Mouse (Mus musculus): ENCODE results near the gene Hap1.
"Not testable (repeated sequence)": the region's sequence is repeated elsewhere in the genome, so short reads cannot be mapped to it uniquely, and the experiment has no call there.

The Hap1 gene

DNA sequence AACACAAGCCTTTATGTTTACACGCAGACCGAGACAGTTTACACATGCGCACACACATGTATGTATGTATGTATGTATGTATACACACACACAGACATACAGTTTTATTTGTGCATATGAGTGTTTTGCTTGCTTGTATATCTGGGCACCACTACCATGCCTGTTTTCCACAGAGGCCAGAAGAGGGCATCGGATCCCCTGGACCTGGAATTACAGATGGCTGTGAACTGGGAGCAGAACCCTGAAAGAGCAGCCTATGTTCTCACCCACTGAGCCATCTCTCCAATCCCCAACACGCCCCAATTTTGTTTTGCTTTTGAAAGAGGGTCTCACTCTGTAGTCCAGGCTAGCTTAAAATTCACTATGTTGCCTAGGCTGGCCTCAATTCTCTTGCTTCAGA lies 1.5 kb upstream of the Hap1 start:
- no peak for DNase-seq (ENCODE audit: low read depth, low spot score)

DNA sequence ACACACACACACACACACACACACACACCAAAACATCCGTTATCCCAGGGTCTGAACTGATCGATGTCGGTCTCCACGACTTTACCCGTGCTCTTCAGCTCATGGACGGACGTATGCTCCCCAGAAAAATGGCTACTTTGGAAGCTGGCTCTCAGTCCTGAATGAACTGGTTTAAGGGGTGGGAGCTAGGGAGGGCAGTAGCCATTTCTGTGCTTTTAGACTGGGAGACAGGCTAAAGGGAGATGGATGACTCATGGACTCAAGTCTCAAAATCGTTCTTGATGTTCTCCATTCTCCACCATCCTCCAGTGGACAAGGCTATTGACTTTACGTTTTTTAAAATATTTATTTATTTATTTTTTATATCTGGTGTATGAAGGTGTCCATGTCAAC lies 887 bp upstream of the Hap1 start:
- DNase-seq (ENCODE audit: low read depth, low spot score), result no peak

DNA sequence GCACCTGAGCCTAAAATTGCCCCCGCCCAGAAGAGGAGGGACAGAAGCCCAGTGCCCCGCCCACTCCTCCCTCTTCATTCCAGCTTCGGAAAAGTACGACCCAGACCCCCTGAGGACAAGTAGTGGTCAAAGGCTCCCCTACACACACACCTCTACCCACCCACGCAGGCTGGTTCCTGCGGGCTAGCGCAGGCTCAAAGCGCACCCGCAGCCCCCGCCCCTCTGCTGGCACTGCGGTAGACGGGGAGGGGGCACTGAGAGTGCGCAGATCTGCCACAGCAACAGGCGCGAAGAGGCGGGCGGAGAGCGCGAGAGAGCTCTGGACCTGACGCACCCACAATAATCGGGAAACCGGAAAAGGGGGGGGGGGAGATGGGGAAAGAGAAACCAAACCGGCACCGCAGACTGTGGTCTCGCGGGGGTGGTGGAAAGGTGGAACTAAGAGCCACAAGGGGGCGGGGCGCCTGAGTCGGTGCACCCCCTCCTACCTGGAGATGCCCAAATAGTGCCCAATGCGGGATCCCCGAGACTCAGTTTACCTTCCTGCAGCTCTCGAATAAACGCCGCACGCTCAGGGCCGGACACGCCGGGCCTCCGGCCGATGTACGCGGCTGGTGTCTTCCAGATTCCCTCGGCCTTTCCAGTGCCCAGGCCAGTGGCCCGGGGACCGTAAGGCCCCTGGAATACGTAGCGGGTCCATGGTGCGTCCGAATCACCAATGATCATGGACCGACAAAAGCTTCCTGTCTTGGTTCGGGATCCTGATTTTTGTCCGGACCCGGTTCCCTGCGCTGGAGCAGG lies 577 bp downstream of the Hap1 start:
- no peak for DNase-seq (ENCODE audit: low read depth, low spot score)

DNA sequence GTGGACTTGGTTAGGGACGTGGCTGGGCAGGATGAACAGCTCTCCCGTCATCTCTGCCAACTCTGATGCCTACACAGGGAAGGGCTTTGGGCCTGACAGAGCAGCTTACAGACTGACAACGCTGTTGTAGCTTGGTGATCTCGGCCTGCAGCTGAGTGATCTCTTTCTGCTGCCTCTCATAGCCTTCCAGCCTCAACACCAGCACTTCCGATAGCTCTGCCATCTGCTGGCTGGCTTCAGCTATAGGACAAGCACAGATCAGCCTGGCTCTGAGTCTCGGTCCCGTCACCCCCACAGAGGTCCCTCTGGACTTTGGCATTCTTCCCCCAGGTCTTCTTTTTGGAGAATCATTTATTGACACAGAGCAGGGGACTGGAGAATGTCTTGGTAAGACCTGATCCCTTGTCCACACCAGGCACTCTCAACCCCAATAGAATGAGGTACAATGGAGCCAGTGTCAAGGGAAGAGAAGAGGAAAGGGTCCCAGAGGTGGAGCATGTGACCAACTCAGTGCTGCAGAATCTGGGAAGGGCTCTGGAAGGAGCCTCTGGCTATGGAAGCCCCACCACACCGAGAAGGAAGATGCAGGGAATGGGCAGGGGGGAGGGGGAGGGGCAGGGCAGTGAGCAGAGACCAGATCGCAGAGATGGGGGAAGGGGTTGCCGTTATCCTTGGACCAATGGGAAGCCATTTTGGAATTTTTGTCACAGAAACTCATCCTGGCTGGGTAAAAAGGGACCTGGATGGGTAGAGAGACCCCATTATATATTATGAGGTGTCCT lies 3.7 kb downstream of the Hap1 start:
- no peak for DNase-seq (ENCODE audit: low read depth, low spot score)

DNA sequence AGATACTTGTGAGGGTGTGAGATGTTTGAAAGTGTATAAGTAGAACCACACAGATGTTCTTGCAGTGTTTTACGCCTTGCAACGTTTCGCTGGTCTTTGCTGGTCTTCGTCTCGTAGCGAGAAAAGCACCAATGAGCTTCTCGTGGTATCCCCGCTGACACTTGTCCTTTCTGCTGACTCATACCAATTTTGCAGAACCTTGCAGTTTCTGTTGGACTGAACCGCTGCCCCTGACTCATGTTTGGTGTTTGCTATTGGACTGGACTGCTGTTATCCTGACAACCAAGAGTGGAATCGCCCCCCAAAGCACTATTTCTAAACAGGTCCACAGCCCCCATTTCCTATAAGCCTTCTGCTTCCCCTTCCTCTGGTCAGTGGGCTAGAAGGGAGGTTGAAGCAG lies 11.7 kb downstream of the Hap1 start:
- DNase-seq (ENCODE audit: low read depth, low spot score), result no peak

DNA sequence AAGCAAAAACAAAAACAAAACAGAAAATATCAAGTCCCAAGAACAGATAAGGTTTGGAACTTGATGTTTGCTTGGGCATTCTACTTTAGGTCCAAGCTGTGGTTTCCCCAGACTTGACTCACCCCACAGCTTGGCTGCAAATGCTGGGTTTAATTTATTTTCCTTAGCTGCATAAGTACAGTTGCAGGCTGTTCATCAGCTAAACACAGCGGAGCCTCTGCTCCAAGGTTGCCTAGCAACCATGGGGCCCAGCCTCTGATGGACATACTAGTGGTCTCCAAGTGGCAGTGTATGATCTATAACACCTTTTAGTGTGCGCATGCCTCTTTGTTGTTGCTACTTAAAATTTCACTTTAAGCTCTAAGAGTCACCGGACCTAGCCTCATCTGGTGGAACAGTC lies 20.2 kb downstream of the Hap1 start:
- DNase-seq (ENCODE audit: low read depth, low spot score), result peak; percentile 58

DNA sequence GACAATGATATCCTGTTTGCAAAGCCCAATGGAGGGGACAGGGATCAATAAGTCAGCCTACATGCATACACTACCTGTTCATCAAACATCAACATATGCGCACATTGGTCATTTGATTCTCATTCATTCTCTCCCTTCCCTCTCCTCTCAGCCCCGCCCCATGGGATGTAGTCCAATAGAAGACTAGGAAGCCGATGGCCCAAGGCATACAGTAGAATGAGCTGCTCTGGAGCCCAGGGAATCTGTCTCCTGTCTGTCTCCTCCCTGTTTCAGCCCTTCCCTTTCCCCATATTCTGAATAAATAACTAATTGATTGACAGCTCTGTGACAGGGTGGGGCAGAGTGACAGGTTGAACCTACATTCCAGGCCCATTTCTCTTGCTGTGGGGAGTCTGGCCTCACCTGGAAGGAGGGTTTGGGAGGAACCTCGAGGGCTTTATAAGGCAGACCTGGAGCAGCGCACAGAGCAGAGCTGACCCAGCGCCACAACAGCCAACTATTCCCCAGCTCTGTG lies 21.9 kb downstream of the Hap1 start, which contains the start of gene Gast:
Gast (plus strand) TSS at position 464 of the 514 bp plus-strand sequence.
- DNase-seq (ENCODE audit: low read depth, low spot score), result no peak

DNA sequence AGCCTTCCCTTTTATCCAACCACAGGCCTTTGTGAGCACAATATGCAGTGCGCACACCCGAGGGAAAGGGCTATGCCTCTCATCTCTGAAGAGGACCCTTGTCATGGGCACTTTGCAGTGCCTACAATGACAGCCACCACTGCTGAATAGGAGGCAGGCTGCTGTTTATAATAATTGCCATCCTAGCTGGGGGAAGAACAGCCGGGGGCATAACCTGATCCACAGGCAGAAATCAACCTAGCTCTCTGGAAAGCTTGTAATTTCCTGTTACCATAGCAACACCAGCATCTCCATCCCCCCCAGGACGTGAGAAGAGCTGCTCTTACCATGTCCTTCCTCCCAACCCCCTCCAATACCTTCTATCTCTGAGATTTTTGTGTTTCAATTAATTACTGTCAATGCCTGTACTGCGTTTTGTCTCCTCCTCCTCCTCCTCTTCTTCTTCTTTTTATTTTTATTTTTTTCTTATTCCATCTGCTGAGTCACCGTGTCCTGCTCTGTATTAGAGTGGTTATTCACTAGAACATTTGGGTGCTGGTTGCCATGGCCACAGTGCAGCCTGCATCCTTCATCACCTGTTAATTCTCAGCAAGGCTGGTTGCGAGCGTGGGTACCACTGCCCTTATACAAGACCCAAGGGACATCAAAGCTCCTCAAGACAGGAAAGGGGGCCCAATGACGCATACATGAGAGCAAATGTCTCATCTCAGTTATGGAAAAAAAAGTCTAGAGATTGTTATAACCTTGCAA lies 23.0 kb downstream of the Hap1 start:
- DNase-seq (ENCODE audit: low read depth, low spot score), result no peak

DNA sequence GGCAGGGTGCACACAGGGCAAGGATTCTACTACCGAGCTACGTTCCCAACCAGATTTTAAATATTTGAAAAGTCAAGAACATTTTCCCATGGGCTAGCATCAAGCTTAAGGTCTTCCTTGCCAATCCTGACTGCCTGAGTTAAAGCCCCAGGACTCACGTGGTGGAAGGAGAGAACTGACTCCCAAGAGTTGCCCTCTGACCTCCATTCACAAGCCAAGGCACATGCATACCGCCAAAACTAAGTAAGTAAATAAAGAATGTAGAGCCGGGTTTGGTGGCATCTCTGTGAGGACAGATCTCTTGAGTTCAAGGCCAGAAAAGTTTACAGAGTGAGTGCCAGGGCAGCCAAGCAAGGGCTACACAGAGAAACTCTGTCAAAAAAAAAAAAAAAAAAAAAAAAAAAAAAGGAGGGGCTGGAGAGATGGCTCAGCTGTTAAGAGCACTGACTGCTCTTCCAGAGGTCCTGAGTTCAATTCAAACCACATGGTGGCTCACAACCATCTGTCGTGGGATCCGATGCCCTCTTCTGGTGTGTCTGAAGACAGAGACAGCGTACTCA lies 25.0 kb downstream of the Hap1 start:
- DNase-seq (ENCODE audit: low read depth, low spot score), result not testable (repeated sequence)

DNA sequence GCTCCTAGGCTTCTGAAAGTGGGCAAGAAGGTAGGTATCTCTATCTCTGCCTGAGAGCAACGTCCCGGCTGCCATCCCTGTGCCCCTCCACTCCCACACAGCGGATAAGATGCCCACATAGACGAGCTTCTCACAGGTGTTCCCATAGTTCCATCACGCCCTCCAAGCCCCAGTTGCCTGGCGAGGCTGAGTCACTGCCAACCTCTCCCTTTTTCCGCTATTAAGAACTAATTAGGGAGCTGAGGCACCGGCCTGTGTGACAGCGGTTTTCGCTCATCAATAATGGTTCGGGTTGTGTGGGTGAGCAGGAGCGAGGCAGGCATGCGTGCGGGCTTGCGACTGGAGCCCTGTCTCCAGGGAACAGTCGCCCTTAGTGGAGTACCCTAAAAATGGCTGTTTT lies 25.7 kb downstream of the Hap1 start:
- no peak for DNase-seq (ENCODE audit: low read depth, low spot score)

DNA sequence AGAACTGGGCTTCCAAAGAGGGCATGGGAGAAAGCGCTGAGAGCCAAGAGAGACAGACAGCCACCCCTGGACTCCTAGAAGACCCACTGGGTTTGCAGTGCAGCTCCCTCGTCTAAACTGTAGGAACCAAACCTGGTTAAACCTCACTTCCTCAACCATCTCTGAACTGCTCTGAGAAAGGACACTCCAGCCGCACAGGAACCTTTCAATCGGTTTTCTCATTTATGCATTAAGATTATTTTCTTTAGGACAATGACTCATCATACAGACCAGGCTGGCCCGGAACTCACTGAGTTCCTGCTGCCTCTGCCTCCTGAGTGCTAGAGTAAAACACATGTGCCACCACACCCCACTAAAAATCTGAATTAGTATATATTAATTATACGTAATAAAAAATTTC lies 28.2 kb downstream of the Hap1 start:
- no peak for DNase-seq (ENCODE audit: low read depth, low spot score)

DNA sequence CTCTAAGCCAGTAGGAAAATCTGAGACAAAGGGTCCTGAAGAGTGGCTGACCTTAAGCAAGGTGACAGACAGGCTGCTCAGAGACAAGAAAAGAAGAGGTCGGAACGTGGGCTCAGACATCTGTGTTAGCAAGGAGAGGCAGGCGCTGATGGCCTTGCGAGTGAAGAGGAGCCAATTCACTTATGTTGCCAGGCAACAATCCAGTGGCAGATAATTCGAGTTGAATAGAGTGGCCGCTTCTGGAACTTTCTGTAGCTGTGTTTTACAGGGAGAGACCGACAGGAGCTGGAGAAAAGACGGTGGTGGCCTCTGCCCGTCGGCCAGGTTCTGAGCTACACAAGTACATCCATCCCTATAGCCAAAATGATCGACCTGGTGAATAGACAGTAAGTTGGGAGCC lies 28.6 kb downstream of the Hap1 start:
- DNase-seq (ENCODE audit: low read depth, low spot score), result no peak

DNA sequence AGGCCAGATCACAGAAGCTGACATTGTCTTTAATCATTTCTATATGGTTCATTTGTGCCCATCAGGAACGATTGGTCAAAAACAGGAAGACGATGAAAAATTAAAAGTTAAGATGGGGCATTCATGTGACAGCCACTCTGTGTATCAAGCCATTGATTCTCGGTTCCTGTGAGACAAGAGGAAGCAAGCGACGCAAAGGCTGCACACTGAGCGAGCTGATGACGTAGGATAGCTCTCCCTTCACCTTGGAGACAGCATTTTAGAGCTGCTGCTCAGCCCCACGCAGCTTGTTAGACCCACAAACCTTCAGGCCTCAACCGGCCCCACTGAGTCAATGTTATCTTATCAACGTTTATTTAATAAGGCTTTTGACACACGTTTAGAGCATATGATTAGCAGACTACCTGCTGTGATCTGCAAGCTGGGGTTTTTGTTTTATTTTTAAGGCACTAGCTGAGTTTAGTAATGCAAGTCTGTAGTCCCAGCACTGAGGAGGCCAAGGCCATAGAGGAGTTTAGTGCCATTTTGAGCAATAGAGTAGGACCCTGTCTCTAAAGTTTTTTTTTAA lies 30.8 kb downstream of the Hap1 start:
- no peak for DNase-seq (ENCODE audit: low read depth, low spot score)

DNA sequence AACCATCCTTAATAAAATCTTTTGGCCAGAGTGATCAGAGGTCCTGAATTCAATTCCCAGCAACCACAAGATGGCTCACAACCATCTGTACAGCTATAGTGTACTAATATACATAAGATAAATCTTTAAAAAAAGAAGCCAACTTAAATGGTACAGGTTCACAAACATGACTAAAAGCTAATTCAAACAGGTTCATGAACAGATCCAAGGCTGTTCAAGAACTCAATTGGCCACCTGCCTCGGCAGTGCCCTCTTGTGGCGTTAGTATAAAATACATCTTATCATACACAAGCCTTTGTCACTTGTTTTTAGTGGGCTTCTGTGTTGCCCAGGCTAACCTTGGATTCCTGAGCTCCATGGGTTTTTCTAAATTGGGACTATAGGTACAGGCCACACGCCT lies 32.4 kb downstream of the Hap1 start:
- peak; percentile 85 for DNase-seq (ENCODE audit: low read depth, low spot score)

DNA sequence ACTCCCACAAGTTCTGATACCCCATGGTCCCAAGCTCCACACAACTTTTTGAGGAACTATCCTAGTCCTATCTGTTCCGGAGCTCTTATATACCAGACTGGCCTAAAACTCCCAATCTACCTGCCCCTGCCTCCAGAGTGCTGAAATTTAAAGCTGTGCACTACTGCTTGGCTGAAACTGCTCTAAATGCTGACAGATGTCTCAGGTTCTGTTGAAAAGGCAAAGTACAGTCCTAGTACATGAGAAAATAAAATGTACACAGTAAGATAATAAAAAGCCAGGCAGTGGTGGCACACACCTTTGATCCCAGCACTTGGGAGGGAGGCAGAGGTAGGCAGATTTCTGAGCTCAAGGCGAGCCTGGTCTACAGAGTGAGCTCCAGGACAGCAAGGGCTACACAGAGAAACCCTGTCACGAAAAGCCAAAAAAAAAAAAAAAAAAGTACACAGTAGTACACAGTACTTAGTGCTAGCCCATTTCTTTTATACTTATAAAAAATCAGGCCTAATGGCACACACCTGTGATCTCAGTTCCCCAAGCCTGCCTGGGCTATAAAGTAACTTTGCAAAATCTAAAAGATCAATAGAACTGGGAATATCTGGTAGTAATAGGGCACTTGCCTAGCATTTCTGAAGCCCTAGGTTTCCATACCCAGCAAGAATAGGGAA lies 33.2 kb downstream of the Hap1 start:
- DNase-seq (ENCODE audit: low read depth, low spot score), result no peak

DNA sequence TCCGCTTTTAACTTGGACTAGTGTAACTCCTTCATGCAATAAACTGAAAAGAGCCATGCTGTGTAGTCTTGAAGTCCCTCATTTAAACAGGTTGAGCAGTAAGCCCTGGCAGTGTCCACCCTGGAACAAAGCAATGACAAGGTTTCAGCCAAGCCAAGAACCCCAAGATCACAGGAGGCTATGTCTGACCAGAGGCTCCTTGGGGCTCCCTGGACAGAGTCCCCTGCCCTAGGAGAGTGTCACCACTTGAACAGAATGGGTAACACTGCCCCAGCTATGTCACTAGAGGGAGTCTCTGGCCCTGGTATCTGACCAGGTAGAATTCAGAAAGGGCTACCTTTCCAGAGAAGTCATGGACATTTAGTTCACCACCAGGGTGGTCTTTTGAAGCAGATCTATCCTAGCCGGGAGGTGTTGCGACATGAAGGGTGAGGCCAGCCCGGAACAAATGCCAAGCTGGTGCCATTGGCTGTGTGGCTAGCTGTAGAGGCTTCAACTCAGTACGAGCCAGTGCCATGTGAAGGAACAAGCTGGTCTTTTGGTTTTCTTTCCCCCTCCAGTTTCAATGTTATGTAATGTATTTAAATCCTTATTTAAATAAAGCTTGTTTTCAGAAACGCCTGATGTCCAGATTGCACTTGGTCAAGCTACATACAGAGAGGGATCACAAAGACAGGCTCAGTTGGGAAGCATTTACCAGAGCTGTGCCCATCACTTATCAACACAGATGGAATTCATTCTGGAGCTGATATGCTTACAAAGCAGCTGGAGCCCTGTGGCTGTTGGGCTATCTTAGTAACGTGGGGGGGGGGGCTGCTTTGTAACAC lies 34.2 kb downstream of the Hap1 start:
- DNase-seq (ENCODE audit: low read depth, low spot score), result not testable (repeated sequence)

DNA sequence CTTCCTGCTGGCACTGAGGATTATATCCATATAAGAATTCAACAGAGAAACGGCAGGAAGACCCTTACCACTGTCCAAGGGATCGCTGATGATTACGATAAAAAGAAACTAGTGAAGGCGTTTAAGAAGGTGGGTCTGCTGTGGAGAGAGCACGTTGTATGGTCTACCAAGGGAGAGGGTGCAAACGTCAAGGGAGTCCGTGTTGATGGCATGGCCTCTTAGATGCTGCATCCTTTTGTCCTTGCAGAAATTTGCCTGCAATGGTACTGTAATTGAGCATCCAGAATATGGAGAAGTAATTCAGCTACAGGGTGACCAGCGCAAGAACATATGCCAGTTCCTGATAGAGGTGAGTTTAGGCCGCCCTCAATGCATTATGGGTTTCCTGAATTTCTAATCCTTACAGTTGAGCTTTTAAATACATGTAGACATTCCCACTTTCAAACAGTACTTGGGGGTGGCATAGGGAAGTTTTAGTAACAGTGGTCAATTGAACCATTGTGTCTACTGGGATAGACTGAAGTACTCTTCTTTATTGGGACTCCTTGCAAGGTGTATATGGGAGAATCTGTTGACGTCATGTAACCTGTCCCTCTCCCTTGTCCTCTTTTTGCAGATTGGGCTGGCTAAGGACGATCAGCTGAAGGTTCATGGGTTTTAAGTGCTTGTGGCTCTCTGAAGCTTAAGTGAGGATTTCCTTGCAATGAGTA lies 35.1 kb downstream of the Hap1 start:
- not testable (repeated sequence) for DNase-seq (ENCODE audit: low read depth, low spot score)

DNA sequence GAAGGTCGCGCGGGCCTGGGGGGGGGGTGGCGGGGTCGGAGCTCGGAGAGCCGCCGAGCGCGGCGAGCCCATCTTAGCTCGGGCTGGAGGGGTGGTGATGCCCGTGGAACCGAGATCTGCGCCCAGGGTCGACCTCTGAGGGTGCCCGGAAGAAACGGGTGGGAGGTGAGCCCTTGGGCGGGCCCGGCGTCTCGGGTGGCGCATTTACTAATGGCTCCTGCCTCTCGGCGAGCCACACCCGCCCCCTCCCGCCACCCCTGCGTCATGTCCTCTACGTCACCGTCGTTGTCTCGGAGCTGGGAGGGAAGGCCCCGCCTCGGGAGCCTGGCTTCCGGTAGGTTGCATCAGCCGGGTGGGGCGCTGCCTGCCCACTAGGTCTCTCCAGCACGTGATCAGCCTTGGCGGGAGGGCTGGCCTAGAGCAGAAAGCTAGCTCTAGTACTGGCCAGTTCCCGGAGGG lies 35.7 kb downstream of the Hap1 start:
- peak; percentile 98 for DNase-seq (ENCODE audit: low read depth, low spot score)

DNA sequence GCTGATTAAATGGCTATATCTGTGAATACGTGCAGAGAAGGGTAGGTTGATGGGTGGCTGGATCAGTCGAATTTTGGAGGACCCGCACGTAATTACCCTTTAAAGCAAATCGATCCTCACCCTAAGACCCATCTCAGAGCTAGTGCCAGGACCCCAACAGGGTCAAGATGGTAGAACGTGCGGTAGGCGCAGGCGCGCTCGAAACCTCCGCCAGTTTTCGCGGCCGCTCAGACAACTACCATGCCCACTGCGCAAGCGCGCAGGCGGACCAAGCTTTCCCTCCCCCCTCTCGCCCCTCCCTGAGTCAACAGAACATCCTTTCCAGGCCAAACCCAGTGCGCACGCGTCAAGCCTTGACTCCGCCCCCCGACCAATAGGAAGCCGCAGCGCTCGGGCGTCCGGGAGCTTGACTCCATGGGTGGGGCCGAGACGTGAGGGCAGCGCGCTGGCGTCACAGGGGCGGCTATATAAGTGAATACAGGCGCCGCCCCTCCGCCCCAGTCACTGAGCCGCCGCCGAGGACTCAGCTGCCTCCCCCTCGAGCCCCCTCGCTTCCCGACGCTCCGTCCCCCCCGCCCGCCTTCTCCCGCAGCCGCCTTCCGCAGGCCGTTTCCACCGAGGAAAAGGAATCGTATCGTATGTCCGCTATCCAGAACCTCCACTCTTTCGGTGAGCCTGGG lies 36.3 kb downstream of the Hap1 start, which contains the start of gene Eif1:
Eif1 (plus strand) TSS at position 394 of the 680 bp plus-strand sequence.
- peak; percentile 100 for DNase-seq (ENCODE audit: low read depth, low spot score)

Measured in mesoderm, embryonic 11.5 days (tissue).